Mouse (Mus musculus): Measurements from ENCODE around the gene Pnpla5.

Gene Pnpla5

GRCm38 (mm10) chr15:84065701-84066100 lies 57.3 kb downstream of the Pnpla5 start:
- 56% methylated on average over 4 of the region's 4 CpGs for WGBS

GRCm38 (mm10) chr15:84065140-84065539 lies 57.8 kb downstream of the Pnpla5 start, which contains the start of gene Efcab6:
TSS of gene Efcab6 (minus strand) at chr15:84065379.
- WGBS: 3% methylated on average over 28 of the region's 29 CpGs
